Mouse (Mus musculus): ENCODE data around the gene Cnot3. TPM values are rescaled to one million over a fixed set of nuclear protein-coding genes. Genes with fewer than 3 reads are reported as not detected.
"Not testable (repeated sequence)": the region's sequence is repeated elsewhere in the genome, so short reads cannot be mapped to it uniquely, and the experiment has no call there.

The Cnot3 gene
- polyA plus RNA-seq, 1 experiment from 2014 or later = 50.9 TPM

DNA sequence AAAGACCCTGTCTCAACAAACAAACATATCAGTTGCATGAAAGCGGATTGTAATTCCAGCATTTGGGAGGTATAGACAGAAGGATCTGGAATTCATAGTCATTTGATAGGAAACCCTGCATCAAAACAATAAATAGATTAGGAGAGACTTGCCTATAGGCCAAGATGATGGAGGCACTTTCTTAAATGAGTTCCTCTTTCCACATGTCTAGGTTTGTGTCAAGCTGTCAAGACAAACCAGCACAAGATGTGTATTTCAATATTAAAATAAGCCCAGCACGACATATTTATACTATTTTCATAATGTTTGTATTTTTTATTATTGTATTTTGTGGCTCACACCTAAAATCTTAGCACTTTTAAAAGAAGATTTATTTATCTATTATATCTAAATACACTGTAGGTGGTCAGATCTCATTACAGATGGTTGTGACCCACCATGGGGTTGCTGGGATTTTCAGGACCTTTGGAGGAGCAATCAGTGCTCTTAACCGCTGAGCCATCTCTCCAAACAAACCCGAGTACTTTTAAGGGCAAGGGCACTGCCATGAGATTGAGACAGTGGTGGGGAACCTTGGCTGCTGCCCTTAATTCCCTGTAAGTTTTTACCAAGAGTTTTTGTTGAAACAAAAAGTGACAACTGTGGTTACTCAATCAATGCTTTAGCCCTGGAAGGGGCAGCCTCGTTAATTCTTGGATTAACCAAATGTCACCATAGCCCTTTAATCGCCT is 58.2 kb downstream of the Cnot3 start:
- H3K9me3 ChIP-seq (ENCODE audit: control insufficient read depth, low read length) = no peaks in the 10 kb centered on the region
- no peaks in the 10 kb centered on the region for H3K27me3 ChIP-seq (ENCODE audit: control insufficient read depth, insufficient read depth, low read length)
- DNase-seq (ENCODE audit: low spot score) = no peak
- peaks cover 2% of the 10 kb centered on the region; the same call in 1 of the 2 replicates for H3K4me1 ChIP-seq (replicated peaks; ENCODE audit: control insufficient read depth, insufficient read depth, low read length)
- H3K4me2 ChIP-seq (replicated peaks; ENCODE audit: low read depth, low read length) = peak overlapping the region; percentile 82
- peak overlapping the region; percentile 84 for H3K4me3 ChIP-seq (ENCODE audit: low read depth, low read length)
- H3K36me3 ChIP-seq (ENCODE audit: control insufficient read depth, insufficient read depth, low read length) = peaks cover 10% of the 10 kb centered on the region; the same call in 1 of the 2 replicates
- 18% methylated on average over 6 of the region's 6 CpGs for WGBS
- peak overlapping the region; percentile 88; the same call in 1 of the 2 replicates for H3K27ac ChIP-seq (ENCODE audit: low read depth, low read length)
- H3K9ac ChIP-seq (ENCODE audit: low read depth, low read length) = peak overlapping the region; percentile 86
- peak; percentile 67 for ATAC-seq (ENCODE audit: low FRiP score)

DNA sequence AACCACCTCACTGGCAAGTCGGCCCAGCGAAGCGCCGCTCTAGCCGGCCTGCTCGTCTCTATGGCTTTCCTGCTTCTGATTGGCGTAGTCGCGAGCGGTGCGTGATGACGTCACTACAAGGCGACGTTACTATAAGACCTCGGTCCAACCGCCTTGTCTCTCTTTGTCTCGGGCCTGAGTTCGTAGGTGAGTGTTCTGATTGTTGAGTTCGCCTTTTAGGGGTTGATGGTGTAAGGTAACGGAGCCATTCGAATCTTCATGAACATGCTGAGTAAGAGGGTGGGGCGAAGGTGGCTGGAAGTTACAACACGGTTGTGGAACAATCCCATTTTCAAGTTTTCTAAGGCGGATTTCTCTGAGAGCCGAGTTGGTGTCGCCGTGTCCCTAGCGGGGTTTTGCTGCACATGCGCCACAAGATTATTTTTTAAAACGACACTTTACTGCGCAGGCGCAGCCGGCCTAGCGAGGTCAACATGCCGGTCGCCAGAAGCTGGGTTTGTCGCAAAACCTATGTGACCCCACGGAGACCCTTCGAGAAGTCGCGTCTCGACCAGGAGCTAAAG is 58.9 kb downstream of the Cnot3 start, which contains the start of gene Rps9:
Gene Rps9, plus strand, starts transcription at position 115 of the 563 bp plus-strand sequence.
- peak; percentile 97 for DNase-seq (ENCODE audit: low spot score)
- Histone ChIP-seq H3K36me3 (ENCODE audit: control insufficient read depth, insufficient read depth, low read length) (peaks cover 8% of the 10 kb centered on the region; the same call in 1 of the 2 replicates), H3K4me1 (replicated peaks; ENCODE audit: control insufficient read depth, insufficient read depth, low read length) (peaks cover 2% of the 10 kb centered on the region; the same call in 1 of the 2 replicates), H3K9ac (ENCODE audit: low read depth, low read length) (peak within 1 kb of the TSS; percentile 86), H3K4me3 (ENCODE audit: low read depth, low read length) (peak within 1 kb of the TSS; percentile 84), H3K27ac (ENCODE audit: low read depth, low read length) (peak within 1 kb of the TSS; percentile 88), H3K4me2 (replicated peaks; ENCODE audit: low read depth, low read length) (peak within 1 kb of the TSS; percentile 82), H3K27me3 (ENCODE audit: control insufficient read depth, insufficient read depth, low read length) (no peaks in the 10 kb centered on the region), H3K9me3 (ENCODE audit: control insufficient read depth, low read length) (no peaks in the 10 kb centered on the region)
- ATAC-seq (ENCODE audit: low FRiP score) = peak; percentile 95
- WGBS = 2% methylated on average over 42 of the region's 42 CpGs

DNA sequence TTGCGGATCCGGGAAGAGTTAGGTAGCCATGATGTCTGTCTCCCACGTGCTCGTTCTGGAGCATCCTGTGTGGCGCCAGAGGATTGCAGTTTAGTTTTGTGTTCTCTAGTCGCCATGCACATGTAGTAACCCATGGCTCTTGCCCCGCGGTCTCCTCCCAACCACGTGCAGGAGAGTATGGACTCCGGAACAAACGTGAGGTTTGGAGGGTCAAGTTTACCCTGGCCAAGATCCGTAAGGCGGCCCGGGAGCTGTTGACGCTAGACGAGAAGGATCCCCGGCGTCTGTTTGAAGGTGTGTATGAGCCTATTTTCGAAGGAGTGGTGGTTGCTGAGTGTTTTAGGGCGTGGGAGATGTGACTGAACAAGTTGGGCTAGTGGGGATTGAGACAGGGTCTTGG is 59.4 kb downstream of the Cnot3 start:
- H3K9me3 ChIP-seq (ENCODE audit: control insufficient read depth, low read length) = no peaks in the 10 kb centered on the region
- H3K27ac ChIP-seq (ENCODE audit: low read depth, low read length) = peak overlapping the region; percentile 88
- peaks cover 8% of the 10 kb centered on the region; the same call in 1 of the 2 replicates for H3K36me3 ChIP-seq (ENCODE audit: control insufficient read depth, insufficient read depth, low read length)
- no peak for DNase-seq (ENCODE audit: low spot score)
- H3K9ac ChIP-seq (ENCODE audit: low read depth, low read length) = peak overlapping the region; percentile 86
- peak overlapping the region; percentile 84 for H3K4me3 ChIP-seq (ENCODE audit: low read depth, low read length)
- H3K27me3 ChIP-seq (ENCODE audit: control insufficient read depth, insufficient read depth, low read length) = no peaks in the 10 kb centered on the region
- peak overlapping the region; percentile 82 for H3K4me2 ChIP-seq (replicated peaks; ENCODE audit: low read depth, low read length)
- H3K4me1 ChIP-seq (replicated peaks; ENCODE audit: control insufficient read depth, insufficient read depth, low read length) = peaks cover 2% of the 10 kb centered on the region; the same call in 1 of the 2 replicates
- ATAC-seq (ENCODE audit: low FRiP score) = peak; percentile 31
- under 1% methylated on average over 20 of the region's 20 CpGs for WGBS

DNA sequence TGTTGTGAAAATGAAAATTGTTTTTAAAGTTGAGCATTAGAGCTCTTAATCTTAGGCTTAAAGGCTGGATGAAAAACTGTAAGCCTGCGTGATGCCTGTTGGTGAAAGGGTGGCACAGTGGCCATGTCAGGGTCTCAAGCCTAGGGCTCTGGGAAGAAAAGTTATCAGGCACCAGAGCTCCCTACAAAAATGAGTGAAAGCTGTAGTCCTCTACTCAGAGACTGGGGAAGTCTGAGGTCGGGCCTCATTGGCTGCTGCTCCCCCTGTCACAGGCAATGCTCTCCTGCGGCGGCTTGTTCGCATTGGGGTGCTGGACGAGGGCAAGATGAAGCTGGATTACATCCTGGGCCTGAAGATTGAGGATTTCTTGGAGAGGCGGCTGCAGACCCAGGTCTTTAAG is 60.4 kb downstream of the Cnot3 start:
- H3K4me1 ChIP-seq (replicated peaks; ENCODE audit: control insufficient read depth, insufficient read depth, low read length); H3K36me3 ChIP-seq (ENCODE audit: control insufficient read depth, insufficient read depth, low read length); DNase-seq (ENCODE audit: low spot score); H3K9me3 ChIP-seq (ENCODE audit: control insufficient read depth, low read length); H3K27me3 ChIP-seq (ENCODE audit: control insufficient read depth, insufficient read depth, low read length); ATAC-seq (ENCODE audit: low FRiP score): not testable (repeated sequence)
- WGBS = 9% methylated on average over 6 of the region's 7 CpGs
- 0 out of 2 replicates have a peak overlapping the region, but pooled peaks have one; percentile 6 for H3K27ac ChIP-seq (ENCODE audit: low read depth, low read length)
- peak overlapping the region; percentile 82 for H3K4me2 ChIP-seq (replicated peaks; ENCODE audit: low read depth, low read length)
- H3K9ac ChIP-seq (ENCODE audit: low read depth, low read length) = peak overlapping the region; percentile 86
- H3K4me3 ChIP-seq (ENCODE audit: low read depth, low read length) = peak overlapping the region; percentile 84

DNA sequence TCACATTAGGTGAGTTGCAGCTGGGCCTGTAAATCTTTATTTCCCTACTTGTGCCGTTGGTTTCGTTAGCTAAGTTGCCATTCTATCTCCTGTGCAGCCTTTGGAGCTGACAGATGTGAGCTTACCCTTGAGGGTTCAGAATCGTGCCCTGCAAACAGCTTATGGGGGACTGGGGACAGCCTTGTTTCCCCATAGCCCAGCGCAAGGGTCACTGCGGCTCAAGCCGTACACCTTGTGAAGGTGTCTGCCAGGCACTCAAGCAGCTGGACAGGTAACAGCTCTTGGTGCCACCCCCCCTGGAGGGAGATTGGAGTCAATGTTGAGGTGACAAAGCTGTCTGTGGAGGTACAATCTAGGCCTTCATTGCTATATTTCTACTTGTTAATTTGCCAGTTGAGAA is 60.8 kb downstream of the Cnot3 start:
- no peak for DNase-seq (ENCODE audit: low spot score)

DNA sequence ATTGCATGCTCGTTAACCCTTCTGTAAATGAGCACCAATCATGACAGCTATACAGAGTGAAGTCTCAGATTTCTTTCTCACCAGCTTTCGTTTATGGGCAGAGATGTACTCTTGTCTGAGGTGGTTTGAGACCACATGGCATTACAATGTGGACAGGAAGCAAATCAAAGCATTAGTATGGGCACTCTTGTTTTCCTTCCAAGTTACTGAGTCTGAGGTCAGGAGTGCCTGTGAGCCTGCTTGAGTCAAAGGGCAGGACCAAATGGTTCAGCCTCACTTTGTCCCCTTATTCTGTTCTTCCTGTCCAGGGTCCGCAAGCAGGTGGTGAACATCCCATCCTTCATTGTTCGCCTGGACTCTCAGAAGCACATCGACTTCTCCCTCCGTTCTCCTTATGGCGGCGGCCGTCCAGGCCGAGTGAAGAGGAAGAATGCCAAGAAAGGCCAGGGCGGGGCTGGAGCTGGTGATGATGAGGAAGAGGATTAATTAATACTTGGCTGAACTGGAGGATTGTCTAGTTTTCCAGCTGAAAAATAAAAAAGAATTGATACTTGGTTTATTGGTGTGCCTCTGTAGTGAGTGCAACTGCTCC is 61.4 kb downstream of the Cnot3 start:
- peak overlapping the region; percentile 86; the same call in 1 of the 2 replicates for H3K9ac ChIP-seq (ENCODE audit: low read depth, low read length)
- H3K4me1 ChIP-seq (replicated peaks; ENCODE audit: control insufficient read depth, insufficient read depth, low read length) = peaks cover 2% of the 10 kb centered on the region; the same call in 1 of the 2 replicates
- DNase-seq (ENCODE audit: low spot score) = no peak
- WGBS = 67% methylated on average over 11 of the region's 11 CpGs
- H3K9me3 ChIP-seq (ENCODE audit: control insufficient read depth, low read length) = no peaks in the 10 kb centered on the region
- peak overlapping the region; percentile 84 for H3K4me3 ChIP-seq (ENCODE audit: low read depth, low read length)
- ATAC-seq (ENCODE audit: low FRiP score) = no peak
- peaks cover 6% of the 10 kb centered on the region; the same call in 1 of the 2 replicates for H3K36me3 ChIP-seq (ENCODE audit: control insufficient read depth, insufficient read depth, low read length)
- H3K27me3 ChIP-seq (ENCODE audit: control insufficient read depth, insufficient read depth, low read length) = no peaks in the 10 kb centered on the region
- H3K27ac ChIP-seq (ENCODE audit: low read depth, low read length) = no peak overlapping the region
- H3K4me2 ChIP-seq (replicated peaks; ENCODE audit: low read depth, low read length) = peak overlapping the region; percentile 82

More for the DNA sequence above, 60.8 kb downstream of the Cnot3 start:
- Histone ChIP-seq H3K4me1 (replicated peaks; ENCODE audit: control insufficient read depth, insufficient read depth, low read length) (peaks cover 2% of the 10 kb centered on the region; the same call in 1 of the 2 replicates), H3K9ac (ENCODE audit: low read depth, low read length) (peak overlapping the region; percentile 86), H3K27ac (ENCODE audit: low read depth, low read length) (no peak overlapping the region), H3K4me3 (ENCODE audit: low read depth, low read length) (peak overlapping the region; percentile 84), H3K27me3 (ENCODE audit: control insufficient read depth, insufficient read depth, low read length) (no peaks in the 10 kb centered on the region), H3K4me2 (replicated peaks; ENCODE audit: low read depth, low read length) (peak overlapping the region; percentile 82), H3K9me3 (ENCODE audit: control insufficient read depth, low read length) (no peaks in the 10 kb centered on the region), H3K36me3 (ENCODE audit: control insufficient read depth, insufficient read depth, low read length) (peaks cover 6% of the 10 kb centered on the region; the same call in 1 of the 2 replicates)
- no peak for ATAC-seq (ENCODE audit: low FRiP score)
- 47% methylated on average over 6 of the region's 6 CpGs for WGBS

DNA sequence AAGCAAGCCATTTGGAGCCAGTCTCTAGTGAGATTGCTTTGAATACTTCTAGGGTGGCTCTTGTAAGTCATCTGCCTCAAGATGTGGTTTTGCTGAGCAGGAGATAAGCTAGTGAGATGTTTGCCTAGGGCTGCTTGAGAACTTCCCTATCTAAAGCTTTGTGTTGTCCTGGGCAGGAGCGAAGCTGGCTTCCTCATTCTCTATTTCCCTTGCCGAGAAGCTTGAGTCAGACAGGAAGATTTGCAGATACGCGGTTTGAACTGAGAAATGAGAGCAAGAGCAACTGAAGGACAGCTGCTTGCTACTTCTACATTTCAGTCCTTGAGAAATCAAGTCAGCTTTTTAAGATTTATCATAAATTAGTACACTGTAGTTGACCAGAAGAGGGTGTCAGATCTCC is 62.0 kb downstream of the Cnot3 start:
- no peak for ATAC-seq (ENCODE audit: low FRiP score)
- Histone ChIP-seq H3K27me3 (ENCODE audit: control insufficient read depth, insufficient read depth, low read length) (no peaks in the 10 kb centered on the region), H3K4me2 (replicated peaks; ENCODE audit: low read depth, low read length) (no peak overlapping the region), H3K4me1 (replicated peaks; ENCODE audit: control insufficient read depth, insufficient read depth, low read length) (peaks cover 2% of the 10 kb centered on the region; the same call in 1 of the 2 replicates), H3K9me3 (ENCODE audit: control insufficient read depth, low read length) (no peaks in the 10 kb centered on the region), H3K9ac (ENCODE audit: low read depth, low read length) (no peak overlapping the region), H3K27ac (ENCODE audit: low read depth, low read length) (no peak overlapping the region), H3K4me3 (ENCODE audit: low read depth, low read length) (0 out of 2 replicates have a peak overlapping the region, but pooled peaks have one; percentile 10), H3K36me3 (ENCODE audit: control insufficient read depth, insufficient read depth, low read length) (peaks cover 6% of the 10 kb centered on the region; the same call in 1 of the 2 replicates)
- WGBS = 78% methylated on average over 4 of the region's 4 CpGs
- DNase-seq (ENCODE audit: low spot score) = no peak

DNA sequence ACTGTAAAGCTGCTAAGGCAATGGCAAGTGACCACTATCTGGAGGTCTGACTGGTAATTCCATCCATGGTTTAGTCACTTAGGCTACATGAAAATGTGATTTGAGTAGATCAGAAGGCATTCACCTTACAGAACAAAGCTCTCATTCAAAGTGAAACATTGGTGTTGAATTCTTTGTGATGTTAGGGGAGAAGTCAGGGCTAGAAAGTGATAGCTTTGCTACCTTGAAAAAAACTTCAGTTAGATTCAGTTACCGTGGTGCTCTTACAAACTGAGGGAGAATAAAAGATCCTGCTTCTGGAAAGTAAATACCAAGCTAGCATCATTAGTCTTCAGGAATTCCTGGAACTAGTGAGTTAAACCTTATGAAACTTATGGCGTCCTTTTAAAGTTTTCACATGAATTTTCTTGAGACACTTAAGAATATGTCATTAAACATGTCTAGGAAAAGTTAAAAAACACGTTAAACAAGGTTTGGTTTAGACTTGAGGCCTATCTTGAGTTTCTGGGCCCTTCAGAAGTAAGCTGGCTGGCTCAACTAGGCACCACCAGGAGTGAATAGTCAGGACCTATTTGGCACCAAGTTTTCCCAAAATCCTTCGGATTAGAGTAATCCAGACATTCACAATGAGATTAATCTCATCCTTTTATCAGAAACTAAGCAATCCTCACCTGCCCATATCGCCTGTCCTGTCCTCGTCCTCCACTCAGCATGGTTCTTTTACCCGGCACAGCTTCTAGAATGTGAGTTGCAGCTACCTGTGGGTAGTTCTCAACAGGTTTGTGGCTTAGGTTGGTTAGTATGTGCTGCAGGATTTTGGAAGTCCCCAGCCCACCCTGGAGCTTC is 62.7 kb downstream of the Cnot3 start:
- 27% methylated on average over 7 of the region's 7 CpGs for WGBS

More for the DNA sequence above, 62.7 kb downstream of the Cnot3 start:
- Histone ChIP-seq H3K9ac (ENCODE audit: low read depth, low read length) (no peak overlapping the region), H3K4me2 (replicated peaks; ENCODE audit: low read depth, low read length) (no peak overlapping the region), H3K36me3 (ENCODE audit: control insufficient read depth, insufficient read depth, low read length) (peaks cover 6% of the 10 kb centered on the region; the same call in 1 of the 2 replicates), H3K4me3 (ENCODE audit: low read depth, low read length) (no peak overlapping the region), H3K27ac (ENCODE audit: low read depth, low read length) (no peak overlapping the region), H3K4me1 (replicated peaks; ENCODE audit: control insufficient read depth, insufficient read depth, low read length) (peaks cover 2% of the 10 kb centered on the region; the same call in 1 of the 2 replicates), H3K9me3 (ENCODE audit: control insufficient read depth, low read length) (no peaks in the 10 kb centered on the region), H3K27me3 (ENCODE audit: control insufficient read depth, insufficient read depth, low read length) (no peaks in the 10 kb centered on the region)
- DNase-seq (ENCODE audit: low spot score) = no peak
- ATAC-seq (ENCODE audit: low FRiP score) = no peak
